Mouse (Mus musculus): Measurements from ENCODE around the gene 3110082I17Rik. TPM values are rescaled to one million over a fixed set of nuclear protein-coding genes. Genes with fewer than 3 reads are reported as not detected.
A peak's percentile ranks its signal among the peaks of the same experiment; 100 is the strongest.

3110082I17Rik gene
- polyA plus RNA-seq, 1 experiment: 0.97 TPM

- H3K4me3 ChIP-seq (replicated peaks): no peak overlapping the region
- peaks cover 19% of the 10 kb centered on the region for H3K27me3 ChIP-seq (ENCODE audit: control insufficient read depth)
- H3K9me3 ChIP-seq (ENCODE audit: control insufficient read depth, low read length): no peaks in the 10 kb centered on the region
- H3K36me3 ChIP-seq (ENCODE audit: control insufficient read depth): no peaks in the 10 kb centered on the region
- TF ChIP-seq GATA1 (IDR thresholded peaks at IDR 0.05; ENCODE audit: low read length): no peak
- no peak for TF ChIP-seq TAL1 (IDR thresholded peaks at IDR 0.05; ENCODE audit: low read length)
- H3K4me1 ChIP-seq (ENCODE audit: control insufficient read depth): no peaks in the 10 kb centered on the region
Observed at GRCm38 (mm10) chr5:139490131-139490530, 29.8 kb upstream of the 3110082I17Rik start.

DNA sequence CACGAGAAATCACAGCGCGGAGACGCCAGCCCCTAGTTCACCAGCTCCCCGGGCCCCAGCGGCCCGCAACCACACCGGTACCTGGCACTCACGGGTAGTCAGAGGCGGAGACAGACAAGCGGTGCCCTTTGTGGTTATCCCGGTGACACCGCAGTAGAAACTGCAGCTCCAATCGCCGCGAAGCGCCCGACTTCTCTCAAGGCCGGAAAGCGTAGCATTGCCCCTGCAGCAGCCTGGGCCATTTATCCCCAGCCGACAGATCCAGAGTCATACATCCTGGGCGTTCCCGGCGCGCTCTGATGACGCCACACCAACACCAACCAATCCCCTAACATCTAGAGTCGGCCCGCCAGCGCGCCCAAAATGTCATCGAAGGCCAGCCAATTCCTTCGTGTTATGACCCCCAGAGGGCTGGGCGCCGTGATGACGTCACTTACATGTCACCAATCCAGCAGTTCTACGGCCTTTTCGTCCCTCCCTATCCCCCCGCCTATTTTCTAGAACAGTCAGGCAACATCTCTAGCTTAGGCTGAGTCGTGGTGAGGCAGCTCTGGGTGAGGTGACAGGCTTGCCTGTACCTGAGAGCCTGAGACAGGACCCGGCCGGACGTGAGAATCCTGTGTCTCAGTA, 24.0 kb upstream of the 3110082I17Rik start, which contains the start of gene Zfand2a:
Gene Zfand2a, minus strand, starts transcription at position 365 of the 630 bp plus-strand sequence.
- peaks cover 27% of the 10 kb centered on the region for H3K4me1 ChIP-seq (ENCODE audit: control insufficient read depth)
- TF ChIP-seq GATA1 (IDR thresholded peaks at IDR 0.05; ENCODE audit: low read length): no peak
- TF ChIP-seq TAL1 (IDR thresholded peaks at IDR 0.05; ENCODE audit: low read length): no peak
- H3K9me3 ChIP-seq (ENCODE audit: control insufficient read depth, low read length): no peaks in the 10 kb centered on the region
- peaks cover 33% of the 10 kb centered on the region for H3K36me3 ChIP-seq (ENCODE audit: control insufficient read depth)
- H3K27me3 ChIP-seq (ENCODE audit: control insufficient read depth): no peaks in the 10 kb centered on the region
- H3K4me3 ChIP-seq (replicated peaks): peak within 1 kb of the TSS; percentile 91

DNA sequence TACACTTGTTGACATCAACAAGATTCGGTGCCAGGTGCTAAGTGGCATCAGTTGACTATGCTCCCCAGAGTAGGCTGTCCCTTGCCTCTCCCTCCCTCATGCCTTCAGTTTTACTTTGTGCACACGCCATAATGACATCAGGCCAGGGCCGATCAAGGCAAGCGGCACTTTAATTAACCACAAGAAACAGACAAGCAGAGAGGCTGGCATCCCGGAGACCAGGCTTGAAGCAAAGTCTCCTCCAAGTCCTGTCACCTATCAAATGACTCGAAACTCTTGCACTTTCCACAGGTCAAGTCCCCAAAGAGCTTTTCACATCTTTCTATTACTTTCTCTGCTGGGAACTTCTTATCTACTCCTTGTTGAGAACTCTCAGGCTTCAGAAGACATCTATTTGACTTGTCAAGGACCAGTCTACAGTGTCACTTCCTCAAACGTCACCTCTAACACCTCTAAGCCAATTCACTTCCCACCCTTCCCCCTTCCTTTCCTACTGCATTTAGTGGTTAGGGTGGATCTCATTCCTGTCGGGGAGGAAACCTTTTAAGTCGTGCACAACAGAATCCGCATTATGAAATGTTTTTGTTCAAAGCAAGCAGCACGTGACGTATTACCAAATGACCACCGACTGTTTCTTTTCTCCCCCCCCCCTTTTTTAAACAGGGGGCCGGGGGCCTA, 23.0 kb upstream of the 3110082I17Rik start:
- peaks cover 27% of the 10 kb centered on the region for H3K4me1 ChIP-seq (ENCODE audit: control insufficient read depth)
- peak overlapping the region; percentile 91 for H3K4me3 ChIP-seq (replicated peaks)
- no peak for TF ChIP-seq TAL1 (IDR thresholded peaks at IDR 0.05; ENCODE audit: low read length)
- H3K27me3 ChIP-seq (ENCODE audit: control insufficient read depth): no peaks in the 10 kb centered on the region
- no peaks in the 10 kb centered on the region for H3K9me3 ChIP-seq (ENCODE audit: control insufficient read depth, low read length)
- H3K36me3 ChIP-seq (ENCODE audit: control insufficient read depth): peaks cover 43% of the 10 kb centered on the region

DNA sequence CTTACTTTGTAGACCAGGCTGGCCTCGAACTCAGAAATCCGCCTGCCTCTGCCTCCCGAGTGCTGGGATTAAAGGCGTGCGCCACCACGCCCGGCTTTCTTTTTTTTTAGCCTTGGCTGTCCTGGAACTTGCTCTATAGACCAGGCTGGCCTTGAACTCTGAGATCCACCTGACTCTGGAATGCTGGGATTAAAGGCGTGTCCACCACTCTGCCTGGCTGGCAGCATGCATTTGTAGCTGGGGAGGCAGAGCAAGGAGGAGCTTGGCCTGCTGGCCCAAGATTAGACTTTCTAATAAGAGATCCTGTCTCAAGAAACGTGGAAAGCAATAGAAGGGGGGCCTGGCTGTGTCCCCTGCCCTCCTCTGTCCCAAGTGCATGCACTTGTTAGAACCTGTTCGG, 20.1 kb upstream of the 3110082I17Rik start:
- no peaks in the 10 kb centered on the region for H3K27me3 ChIP-seq (ENCODE audit: control insufficient read depth)
- H3K9me3 ChIP-seq (ENCODE audit: control insufficient read depth, low read length): no peaks in the 10 kb centered on the region
- H3K4me1 ChIP-seq (ENCODE audit: control insufficient read depth): peaks cover 27% of the 10 kb centered on the region
- peaks cover 70% of the 10 kb centered on the region for H3K36me3 ChIP-seq (ENCODE audit: control insufficient read depth)
- TF ChIP-seq GATA1 (IDR thresholded peaks at IDR 0.05; ENCODE audit: low read length) (no peak), TAL1 (IDR thresholded peaks at IDR 0.05; ENCODE audit: low read length) (no peak)
- no peak overlapping the region for H3K4me3 ChIP-seq (replicated peaks)

DNA sequence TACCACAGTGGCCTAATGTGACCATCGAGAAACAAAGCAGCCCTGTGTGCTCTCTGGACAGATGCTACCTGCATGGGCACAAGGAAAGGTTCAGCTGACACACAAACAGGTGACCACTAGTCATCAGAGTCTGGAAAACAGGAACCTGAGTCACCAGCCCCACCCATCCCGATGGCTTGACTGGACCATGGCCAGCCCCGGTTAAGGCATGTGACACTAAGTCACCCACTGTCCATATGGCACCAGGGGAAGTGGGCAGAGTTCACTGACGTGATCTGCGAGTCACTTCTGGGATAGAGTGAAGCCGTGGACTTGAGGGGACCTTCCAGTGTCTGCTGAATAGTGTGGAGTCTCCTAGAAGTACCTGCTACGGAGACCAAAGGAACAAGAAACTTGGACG, 18.8 kb upstream of the 3110082I17Rik start:
- Histone ChIP-seq H3K9me3 (ENCODE audit: control insufficient read depth, low read length) (no peaks in the 10 kb centered on the region), H3K27me3 (ENCODE audit: control insufficient read depth) (no peaks in the 10 kb centered on the region), H3K4me3 (replicated peaks) (no peak overlapping the region), H3K4me1 (ENCODE audit: control insufficient read depth) (peaks cover 20% of the 10 kb centered on the region), H3K36me3 (ENCODE audit: control insufficient read depth) (peaks cover 84% of the 10 kb centered on the region)
- no peak for TF ChIP-seq GATA1 (IDR thresholded peaks at IDR 0.05; ENCODE audit: low read length)
- TF ChIP-seq TAL1 (IDR thresholded peaks at IDR 0.05; ENCODE audit: low read length): no peak

DNA sequence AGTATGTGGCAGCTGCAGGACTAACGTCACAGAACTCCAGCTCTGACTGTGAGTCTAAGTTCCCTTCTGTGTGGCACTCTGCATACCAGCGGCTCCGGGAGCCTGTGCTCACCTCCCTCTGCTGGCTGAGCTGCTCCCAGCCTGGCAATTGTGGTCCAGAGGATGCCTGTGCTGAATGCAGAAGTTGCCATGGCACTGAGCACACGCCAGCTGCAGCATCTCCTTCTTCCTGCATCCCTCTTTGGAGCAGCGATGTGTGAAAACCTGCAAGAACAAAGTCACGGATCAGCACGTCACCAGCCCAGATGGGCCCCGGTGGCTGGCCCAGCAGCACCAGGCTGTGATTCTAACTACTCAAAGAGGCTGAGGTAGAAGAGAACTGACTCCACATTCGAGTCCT, 14.4 kb upstream of the 3110082I17Rik start:
- Histone ChIP-seq H3K27me3 (ENCODE audit: control insufficient read depth) (no peaks in the 10 kb centered on the region), H3K4me1 (ENCODE audit: control insufficient read depth) (no peaks in the 10 kb centered on the region), H3K9me3 (ENCODE audit: control insufficient read depth, low read length) (no peaks in the 10 kb centered on the region), H3K36me3 (ENCODE audit: control insufficient read depth) (peaks cover 91% of the 10 kb centered on the region), H3K4me3 (replicated peaks) (no peak overlapping the region)
- TF ChIP-seq TAL1 (IDR thresholded peaks at IDR 0.05; ENCODE audit: low read length) (no peak), GATA1 (IDR thresholded peaks at IDR 0.05; ENCODE audit: low read length) (no peak)

- H3K9me3 ChIP-seq (ENCODE audit: control insufficient read depth, low read length): no peaks in the 10 kb centered on the region
- peaks cover 25% of the 10 kb centered on the region for H3K36me3 ChIP-seq (ENCODE audit: control insufficient read depth)
- H3K4me1 ChIP-seq (ENCODE audit: control insufficient read depth): peaks cover 6% of the 10 kb centered on the region
- TF ChIP-seq TAL1 (IDR thresholded peaks at IDR 0.05; ENCODE audit: low read length) (no peak), GATA1 (IDR thresholded peaks at IDR 0.05; ENCODE audit: low read length) (no peak)
- H3K27me3 ChIP-seq (ENCODE audit: control insufficient read depth): no peaks in the 10 kb centered on the region
- H3K4me3 ChIP-seq (replicated peaks): no peak overlapping the region
Observed at GRCm38 (mm10) chr5:139467998-139468397, 7.7 kb upstream of the 3110082I17Rik start.

DNA sequence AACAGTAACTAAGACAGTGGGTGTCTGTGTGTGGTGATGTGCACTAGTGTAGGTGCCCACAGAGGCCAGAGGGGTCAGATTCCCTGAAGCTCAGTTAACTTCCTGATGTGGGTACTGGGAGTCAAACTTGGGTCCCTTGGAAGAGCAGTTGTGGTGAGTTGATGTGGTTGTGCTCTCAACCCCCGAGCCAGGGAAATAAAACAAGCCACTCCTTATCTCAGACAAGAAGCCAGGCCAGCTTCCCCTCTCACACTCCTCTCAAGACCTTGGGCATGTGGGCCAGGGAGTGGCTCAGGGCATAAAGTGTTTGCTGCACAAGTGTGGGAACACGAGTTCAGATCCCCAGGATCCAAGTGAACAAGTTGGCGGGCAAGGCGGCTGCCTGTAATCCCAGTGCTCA, 6.5 kb upstream of the 3110082I17Rik start:
- no peak for TF ChIP-seq GATA1 (IDR thresholded peaks at IDR 0.05; ENCODE audit: low read length)
- TF ChIP-seq TAL1 (IDR thresholded peaks at IDR 0.05; ENCODE audit: low read length): no peak
- H3K4me1 ChIP-seq (ENCODE audit: control insufficient read depth): peaks cover 6% of the 10 kb centered on the region
- H3K27me3 ChIP-seq (ENCODE audit: control insufficient read depth): no peaks in the 10 kb centered on the region
- H3K36me3 ChIP-seq (ENCODE audit: control insufficient read depth): peaks cover 13% of the 10 kb centered on the region
- H3K4me3 ChIP-seq (replicated peaks): no peak overlapping the region
- no peaks in the 10 kb centered on the region for H3K9me3 ChIP-seq (ENCODE audit: control insufficient read depth, low read length)

DNA sequence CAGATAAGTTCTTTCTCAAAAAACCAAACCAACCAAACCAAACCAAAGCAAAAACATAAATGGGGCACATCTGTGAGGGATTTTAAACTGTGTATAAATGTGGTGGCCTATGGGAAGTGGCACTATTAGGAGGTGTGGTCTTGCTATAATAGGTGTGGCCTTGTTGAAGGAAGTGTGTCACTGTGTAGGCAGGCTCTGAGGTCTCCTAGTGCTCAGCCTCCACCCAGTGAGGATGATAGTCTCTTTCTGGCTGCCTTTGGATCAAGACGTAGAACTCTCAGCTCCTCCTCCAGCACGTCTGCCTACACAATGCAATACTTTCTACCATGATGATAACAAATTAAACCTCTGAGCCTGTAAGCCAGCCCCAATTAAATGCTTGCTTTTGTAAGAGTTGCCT, 6.0 kb upstream of the 3110082I17Rik start:
- Histone ChIP-seq H3K4me1 (ENCODE audit: control insufficient read depth) (peaks cover 6% of the 10 kb centered on the region), H3K4me3 (replicated peaks) (no peak overlapping the region), H3K9me3 (ENCODE audit: control insufficient read depth, low read length) (no peaks in the 10 kb centered on the region), H3K36me3 (ENCODE audit: control insufficient read depth) (peaks cover 9% of the 10 kb centered on the region), H3K27me3 (ENCODE audit: control insufficient read depth) (no peaks in the 10 kb centered on the region)
- no peak for TF ChIP-seq GATA1 (IDR thresholded peaks at IDR 0.05; ENCODE audit: low read length)
- TF ChIP-seq TAL1 (IDR thresholded peaks at IDR 0.05; ENCODE audit: low read length): no peak

Data from erythroblast, embryonic 14.5 days (primary cell).